Mouse (Mus musculus) ES-E14 (cell line): ENCODE data around the gene Kcnj10. TPM values are rescaled to one million over a fixed set of nuclear protein-coding genes. Genes with fewer than 3 reads are reported as not detected.

Source experiments
- DNase-seq: peaks from one replicate; pipeline ENCODE4 v3.0.0-alpha.2; 2013; ENCODE audit warnings: low read depth, low spot score
- H3K27ac ChIP-seq: 2 replicates; pipeline ENCODE4 v1.5.1; 2012; ENCODE audit warnings: low read depth, mild to moderate bottlenecking, low read length, moderate library complexity, mixed read lengths; ENCODE audit not compliant: poor library complexity, insufficient read depth, severe bottlenecking
- H3K36me3 ChIP-seq: 2 replicates; pipeline ENCODE4 v1.6.1; 2012; ENCODE audit warnings: mild to moderate bottlenecking, low read length, moderate library complexity, mixed read lengths; ENCODE audit not compliant: control insufficient read depth, poor library complexity, insufficient read depth, severe bottlenecking
- H3K4me1 ChIP-seq, 2 experiments: fragments of 150-350 bp in 1 of 2; sonication (generic) in 1 of 2; 2 replicates each; pipeline ENCODE4 v1.6.1; 2012; ENCODE audit warnings: low read length in 2 of 2, mild to moderate bottlenecking in 1 of 2, mixed read lengths in 1 of 2; ENCODE audit not compliant: control insufficient read depth in 2 of 2, insufficient read depth in 2 of 2, poor library complexity in 1 of 2
- H3K4me3 ChIP-seq, 2 experiments: fragments of 150-350 bp in 1 of 2; sonication (generic) in 1 of 2; 2 replicates each; pipeline ENCODE4 v1.5.1; 2012; ENCODE audit warnings: low read length in 2 of 2, low read depth in 1 of 2, mild to moderate bottlenecking in 1 of 2, mixed read lengths in 1 of 2; ENCODE audit not compliant: insufficient read depth in 1 of 2, poor library complexity in 1 of 2, severe bottlenecking in 1 of 2
- H3K9ac ChIP-seq: 2 replicates; pipeline ENCODE4 v1.6.1; 2012; ENCODE audit warnings: low read depth, mild to moderate bottlenecking, low read length, mixed read lengths; ENCODE audit not compliant: poor library complexity, insufficient read depth, severe bottlenecking
- H3K9me3 ChIP-seq: fragments of 150-350 bp; sonication (generic); 2 replicates; pipeline ENCODE4 v1.6.1; 2012; ENCODE audit warnings: low read depth, mild to moderate bottlenecking, low read length; ENCODE audit not compliant: control insufficient read depth, insufficient read depth
- CHD2 ChIP-seq: IDR thresholded peaks from 2 replicates; pipeline ENCODE4 v1.6.1; 2014; ENCODE audit warnings: mild to moderate bottlenecking, low read depth, low read length, inconsistent platforms
- HCFC1 ChIP-seq: IDR thresholded peaks from 2 replicates; pipeline ENCODE4 v1.6.1; 2012; ENCODE audit warnings: low read length, inconsistent platforms, borderline replicate concordance; ENCODE audit not compliant: insufficient read depth
- MAFK ChIP-seq: IDR thresholded peaks from 2 replicates; pipeline ENCODE4 v1.6.1; 2014; ENCODE audit warnings: mild to moderate bottlenecking, low read depth, low read length, inconsistent platforms; ENCODE audit not compliant: insufficient read depth
- ZC3H11A ChIP-seq: IDR thresholded peaks from 2 replicates; pipeline ENCODE4 v1.6.1; 2012; ENCODE audit warnings: low read depth, mild to moderate bottlenecking, inconsistent platforms, low read length, borderline replicate concordance
- ZNF384 ChIP-seq: IDR thresholded peaks from 2 replicates; pipeline ENCODE4 v1.6.1; 2012; ENCODE audit warnings: low read depth, low read length, inconsistent platforms
- in situ Hi-C, 2 experiments: fragments of 600-800 bp; cut with MboI; formaldehyde crosslinking; loops; one replicate each; pipeline ENCODE4 v1.15.1; 2025; ENCODE audit warnings: low sequenced_read_pairs in 2 of 2, inconsistent platforms in 1 of 2; ENCODE audit not compliant: unreplicated experiment in 2 of 2
- total RNA-seq: library from RNA; depleted of rRNA; stranded (reverse); fragments of 300-350 nt; gene quantifications from 2 replicates; pipeline ENCODE4 v1.2.3, GENCODE M21; 2012

Gene Kcnj10
- total RNA-seq, 1 experiment = 0.80 TPM

DNA sequence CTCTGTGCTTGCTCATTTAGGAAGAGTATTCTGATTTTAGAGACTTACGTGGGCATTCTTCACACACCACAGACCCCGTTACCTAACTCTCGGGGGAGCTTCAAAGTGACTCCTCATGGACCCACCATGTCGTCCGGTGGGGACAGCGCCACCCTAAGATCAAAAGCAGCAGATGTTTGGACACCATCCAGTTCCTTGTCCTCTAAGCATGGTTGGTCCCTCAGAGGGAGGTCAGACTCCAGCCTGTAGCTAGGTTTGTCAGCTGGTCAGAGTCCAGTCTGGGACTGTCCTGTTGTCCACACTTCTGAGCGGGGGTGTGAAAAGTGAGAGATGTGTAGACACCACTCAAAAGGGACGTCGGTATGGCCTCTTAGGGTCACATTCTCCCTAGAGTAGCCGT lies 5.7 kb downstream of the Kcnj10 start:
- in situ Hi-C loops = no loop called here
- H3K4me3 ChIP-seq = no peak overlapping the region
- no peak for DNase-seq
- H3K4me1 ChIP-seq = peaks cover 3 to 12% of the 10 kb centered on the region in 2 experiments; a peak in 3 of 4 replicates
- H3K9ac ChIP-seq = no peak overlapping the region
- TF ChIP-seq ZC3H11A (no peak), MAFK (no peak), CHD2 (no peak), ZNF384 (no peak), HCFC1 (no peak)
- H3K27ac ChIP-seq = no peak overlapping the region
- no peaks in the 10 kb centered on the region for H3K9me3 ChIP-seq
- H3K36me3 ChIP-seq = no peaks in the 10 kb centered on the region

DNA sequence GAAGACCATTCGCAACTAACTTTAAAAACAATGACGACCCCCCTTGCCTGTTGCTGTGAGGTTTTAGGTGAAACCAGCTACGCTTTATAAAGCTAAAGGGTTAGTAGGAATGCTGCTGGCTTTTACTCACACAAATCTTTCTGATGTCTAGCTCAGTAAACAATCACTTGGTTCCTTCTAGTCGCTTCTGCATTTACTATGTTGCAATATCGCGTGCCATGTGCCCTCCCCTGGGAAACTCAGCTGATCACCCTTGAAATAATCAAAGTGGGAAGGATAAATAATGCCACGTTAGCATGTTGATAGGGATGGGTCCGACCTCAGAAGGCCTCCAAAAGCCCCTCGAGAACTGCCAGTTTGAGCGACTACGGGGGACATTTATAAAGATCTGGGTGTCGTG lies 6.4 kb downstream of the Kcnj10 start:
- no peak for DNase-seq
- in situ Hi-C loops = no loop called here
- no peak overlapping the region for H3K27ac ChIP-seq
- TF ChIP-seq MAFK (no peak), ZC3H11A (no peak), CHD2 (no peak), HCFC1 (no peak), ZNF384 (no peak)
- H3K9ac ChIP-seq = no peak overlapping the region
- H3K4me3 ChIP-seq = no peak overlapping the region
- no peaks in the 10 kb centered on the region for H3K9me3 ChIP-seq
- no peaks in the 10 kb centered on the region for H3K36me3 ChIP-seq
- H3K4me1 ChIP-seq = peaks cover 3 to 12% of the 10 kb centered on the region in 2 experiments; a peak in 3 of 4 replicates

GRCm38 (mm10) chr1:172349504-172349903 lies 8.5 kb downstream of the Kcnj10 start:
- no peak overlapping the region for H3K4me3 ChIP-seq
- H3K9ac ChIP-seq = no peak overlapping the region
- TF ChIP-seq MAFK = no peak
- TF ChIP-seq CHD2 = no peak
- no peak for TF ChIP-seq HCFC1
- no peak overlapping the region for H3K27ac ChIP-seq
- H3K36me3 ChIP-seq = no peaks in the 10 kb centered on the region
- DNase-seq = no peak
- in situ Hi-C loops = no loop called here
- peaks cover 3 to 12% of the 10 kb centered on the region in 2 experiments; a peak in 3 of 4 replicates for H3K4me1 ChIP-seq
- no peaks in the 10 kb centered on the region for H3K9me3 ChIP-seq

DNA sequence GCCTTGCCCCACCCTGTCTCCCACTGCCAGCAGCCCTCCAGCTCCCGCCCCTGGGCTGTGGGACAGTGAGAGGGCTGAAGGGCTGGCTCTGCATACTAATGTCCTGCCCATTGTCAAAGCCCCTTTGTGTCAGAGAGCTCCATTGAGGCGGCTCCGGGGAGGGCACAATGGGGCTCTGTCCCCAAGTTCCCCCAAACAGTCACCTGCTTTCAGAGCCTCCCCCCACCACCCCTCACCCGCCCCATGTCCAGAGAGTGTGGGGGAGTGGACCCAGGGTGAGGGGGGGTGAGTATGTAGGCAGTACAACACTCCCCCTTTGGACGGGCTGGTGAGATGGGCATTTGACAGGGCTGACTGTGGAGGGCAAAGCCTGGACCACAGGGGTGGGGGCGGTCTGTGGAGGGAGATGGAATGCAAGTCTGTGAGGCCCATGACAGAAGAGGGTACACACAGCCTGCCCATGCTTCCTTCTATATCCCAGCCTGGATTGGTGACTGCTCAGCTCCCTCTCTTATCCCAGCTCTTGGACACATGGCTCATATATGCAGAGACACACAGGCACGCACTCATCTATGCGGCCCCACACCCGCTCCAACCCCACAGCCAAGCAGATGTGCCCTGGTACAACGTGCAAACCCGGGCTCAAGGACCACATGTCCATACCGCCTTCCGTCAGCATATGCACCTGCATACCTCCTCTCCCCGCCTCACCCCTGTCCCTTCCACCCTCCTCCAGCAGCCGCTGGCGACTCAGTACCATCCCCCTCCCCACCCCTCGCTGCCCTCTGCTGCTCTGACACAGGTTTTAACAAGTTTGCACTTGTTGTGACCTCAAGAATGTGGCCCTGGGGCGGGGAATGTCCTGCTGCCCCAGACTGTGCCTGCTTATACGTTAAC lies 9.2 kb downstream of the Kcnj10 start:
- no peak overlapping the region for H3K9ac ChIP-seq
- H3K27ac ChIP-seq = no peak overlapping the region
- H3K9me3 ChIP-seq = no peaks in the 10 kb centered on the region
- no peak for DNase-seq
- H3K4me1 ChIP-seq = peaks cover 3 to 12% of the 10 kb centered on the region in 2 experiments; a peak in 3 of 4 replicates
- no peaks in the 10 kb centered on the region for H3K36me3 ChIP-seq
- peak overlapping the region in 1 of 2 experiments; percentile 3; a peak in 2 of 4 replicates for H3K4me3 ChIP-seq
- TF ChIP-seq CHD2 (no peak), ZNF384 (no peak), MAFK (no peak), HCFC1 (no peak), ZC3H11A (no peak)
- in situ Hi-C loops = no loop called here
